Mouse (Mus musculus) embryonic facial prominence, embryonic 14.5 days (tissue): ENCODE data around the gene Grin2d. TPM values are rescaled to one million over a fixed set of nuclear protein-coding genes. Genes with fewer than 3 reads are reported as not detected.

Experiments
- ATAC-seq: fragments of 200-750 bp; cut with Nextera tagmentation; 2 replicates; pipeline ENCODE4 v1.8.0; 2017; ENCODE audit warnings: low read depth, moderate number of reproducible peaks, moderate TSS enrichment
- DNase-seq: peaks from one replicate; pipeline ENCODE4 v3.0.0-alpha.2; 2015; ENCODE audit warnings: low spot score
- H3K27ac ChIP-seq: fragments of 300-500 bp; sonication (generic); replicated peaks from 2 replicates; pipeline ENCODE4 v1.5.1; 2014; ENCODE audit warnings: low read depth, mild to moderate bottlenecking, low read length, moderate library complexity
- H3K27me3 ChIP-seq: fragments of 300-500 bp; sonication (generic); replicated peaks from 2 replicates; pipeline ENCODE4 v1.6.1; 2014; ENCODE audit warnings: low read length; ENCODE audit not compliant: control insufficient read depth, insufficient read depth
- H3K36me3 ChIP-seq: fragments of 300-500 bp; sonication (generic); 2 replicates; pipeline ENCODE4 v1.6.1; 2014; ENCODE audit warnings: low read length, mixed read lengths; ENCODE audit not compliant: control insufficient read depth, insufficient read depth
- H3K4me1 ChIP-seq: fragments of 300-500 bp; sonication (generic); 2 replicates; pipeline ENCODE4 v1.6.1; 2014; ENCODE audit warnings: antibody characterized with exemption, low read length; ENCODE audit not compliant: control insufficient read depth, insufficient read depth
- H3K4me2 ChIP-seq: fragments of 300-500 bp; sonication (generic); 2 replicates; pipeline ENCODE4 v1.6.1; 2014; ENCODE audit warnings: low read depth, mild to moderate bottlenecking, low read length, moderate library complexity, mixed read lengths
- H3K4me3 ChIP-seq: fragments of 300-500 bp; sonication (generic); 2 replicates; pipeline ENCODE4 v1.5.1; 2014; ENCODE audit warnings: low read depth, mild to moderate bottlenecking, low read length
- H3K9ac ChIP-seq: fragments of 300-500 bp; sonication (generic); 2 replicates; pipeline ENCODE4 v1.6.1; 2014; ENCODE audit warnings: low read depth, mild to moderate bottlenecking, low read length, moderate library complexity, mixed read lengths
- H3K9me3 ChIP-seq: fragments of 300-500 bp; sonication (generic); 2 replicates; pipeline ENCODE4 v1.6.1; 2016; ENCODE audit warnings: low read length; ENCODE audit not compliant: control insufficient read depth
- WGBS: fragments of 180-500 bp; shearing (Covaris S2); extraction: QIAGEN DNeasy Blood & Tissue Kit; methylation state at CpG from one replicate; pipeline ENCODE4 v1.1.7; 2014; 5-methylcytosine and 5-hydroxymethylcytosine counted together
- polyA plus RNA-seq: library from polyadenylated mRNA; unstranded; fragments of >200 nt; fragmentation: Nextera tagmentation; extraction: Ambion mirVana; gene quantifications from 2 replicates; pipeline ENCODE4 v1.2.1, GENCODE M21; 2014

Gene Grin2d
- polyA plus RNA-seq, 1 experiment from 2014 or later = 1.0 TPM

- Histone ChIP-seq H3K9me3 (no peaks in the 10 kb centered on the region), H3K4me1 (peaks cover 13% of the 10 kb centered on the region), H3K4me3 (peak within 1 kb of the TSS; percentile 96), H3K27me3 (no peaks in the 10 kb centered on the region), H3K4me2 (peak within 1 kb of the TSS; percentile 70), H3K27ac (peak within 1 kb of the TSS; percentile 100), H3K9ac (peak within 1 kb of the TSS; percentile 100), H3K36me3 (peaks cover 38% of the 10 kb centered on the region)
- peak; percentile 100 for DNase-seq
- WGBS = 0% methylated on average over 28 of the region's 92 CpGs
- ATAC-seq = peak; percentile 98
Observed at GRCm38 (mm10) chr7:45813787-45814779, 64.1 kb downstream of the Grin2d start, which contains the start of gene Cyth2. TSS of gene Cyth2 (minus strand) at chr7:45814581.

GRCm38 (mm10) chr7:45812921-45813320, 65.3 kb downstream of the Grin2d start:
- H3K36me3 ChIP-seq = peaks cover 50% of the 10 kb centered on the region
- H3K4me2 ChIP-seq = peak overlapping the region; percentile 67
- no peaks in the 10 kb centered on the region for H3K9me3 ChIP-seq
- 74% methylated on average over 8 of the region's 8 CpGs for WGBS
- DNase-seq (no peak), ATAC-seq (no peak)
- peaks cover 13% of the 10 kb centered on the region for H3K4me1 ChIP-seq
- no peaks in the 10 kb centered on the region for H3K27me3 ChIP-seq
- peak overlapping the region; percentile 100; the same call in 1 of the 2 replicates for H3K27ac ChIP-seq
- H3K4me3 ChIP-seq = peak overlapping the region; percentile 96
- H3K9ac ChIP-seq = peak overlapping the region; percentile 100

GRCm38 (mm10) chr7:45809276-45810075, 68.7 kb downstream of the Grin2d start:
- H3K4me1 ChIP-seq = peaks cover 7% of the 10 kb centered on the region
- no peak overlapping the region for H3K27ac ChIP-seq
- H3K36me3 ChIP-seq = peaks cover 65% of the 10 kb centered on the region
- H3K9ac ChIP-seq = no peak overlapping the region
- WGBS = 91% methylated on average over 13 of the region's 14 CpGs
- no peaks in the 10 kb centered on the region for H3K27me3 ChIP-seq
- ATAC-seq (no peak), DNase-seq (no peak)
- no peak overlapping the region for H3K4me2 ChIP-seq
- no peak overlapping the region for H3K4me3 ChIP-seq
- H3K9me3 ChIP-seq = no peaks in the 10 kb centered on the region

- peaks cover 7% of the 10 kb centered on the region for H3K4me1 ChIP-seq
- H3K9me3 ChIP-seq = no peaks in the 10 kb centered on the region
- ATAC-seq (no peak), DNase-seq (no peak)
- peaks cover 65% of the 10 kb centered on the region for H3K36me3 ChIP-seq
- WGBS = 56% methylated on average over 9 of the region's 11 CpGs
- no peak overlapping the region for H3K4me3 ChIP-seq
- H3K27ac ChIP-seq = no peak overlapping the region
- H3K4me2 ChIP-seq = no peak overlapping the region
- no peaks in the 10 kb centered on the region for H3K27me3 ChIP-seq
- H3K9ac ChIP-seq = no peak overlapping the region
Observed at GRCm38 (mm10) chr7:45808471-45808870, 69.7 kb downstream of the Grin2d start.

- Histone ChIP-seq H3K4me2 (no peak overlapping the region), H3K27ac (no peak overlapping the region), H3K36me3 (peaks cover 46% of the 10 kb centered on the region), H3K4me1 (no peaks in the 10 kb centered on the region), H3K27me3 (no peaks in the 10 kb centered on the region), H3K9ac (no peak overlapping the region), H3K4me3 (no peak overlapping the region), H3K9me3 (no peaks in the 10 kb centered on the region)
- no peak for ATAC-seq
- DNase-seq = no peak
- 56% methylated on average over 5 of the region's 5 CpGs for whole genome bisulfite sequencing
Observed at GRCm38 (mm10) chr7:45805941-45806340, 72.2 kb downstream of the Grin2d start.

GRCm38 (mm10) chr7:45802551-45802950, 75.6 kb downstream of the Grin2d start:
- DNase-seq (no peak), ATAC-seq (no peak)
- Histone ChIP-seq H3K27me3 (peaks cover 20% of the 10 kb centered on the region), H3K4me2 (no peak overlapping the region), H3K4me1 (peaks cover 9% of the 10 kb centered on the region; the same call in 1 of the 2 replicates), H3K9me3 (no peaks in the 10 kb centered on the region), H3K36me3 (peaks cover 12% of the 10 kb centered on the region), H3K27ac (no peak overlapping the region), H3K4me3 (no peak overlapping the region), H3K9ac (no peak overlapping the region)
- WGBS = 81% methylated on average over 6 of the region's 6 CpGs

GRCm38 (mm10) chr7:45801348-45801747, 76.8 kb downstream of the Grin2d start:
- DNase-seq (peak; percentile 93), ATAC-seq (peak; percentile 73)
- peak overlapping the region; percentile 43 for H3K4me2 ChIP-seq
- H3K27me3 ChIP-seq = peaks cover 29% of the 10 kb centered on the region
- H3K36me3 ChIP-seq = peaks cover under 1% of the 10 kb centered on the region; the same call in 1 of the 2 replicates
- H3K4me1 ChIP-seq = peaks cover 9% of the 10 kb centered on the region; the same call in 1 of the 2 replicates
- H3K9me3 ChIP-seq = no peaks in the 10 kb centered on the region
- 0 out of 2 replicates have a peak overlapping the region, but pooled peaks have one; percentile 18 for H3K4me3 ChIP-seq
- 4% methylated on average over 12 of the region's 12 CpGs for WGBS
- no peak overlapping the region for H3K9ac ChIP-seq
- H3K27ac ChIP-seq = no peak overlapping the region

GRCm38 (mm10) chr7:45800546-45801204, 77.5 kb downstream of the Grin2d start:
- peak overlapping the region; percentile 43 for H3K4me2 ChIP-seq
- H3K27me3 ChIP-seq = peaks cover 29% of the 10 kb centered on the region
- no peak overlapping the region for H3K27ac ChIP-seq
- H3K4me1 ChIP-seq = peaks cover 9% of the 10 kb centered on the region; the same call in 1 of the 2 replicates
- peak; percentile 28 for ATAC-seq
- H3K4me3 ChIP-seq = peak overlapping the region; percentile 18; the same call in 1 of the 2 replicates
- WGBS = 19% methylated on average over 17 of the region's 25 CpGs
- H3K36me3 ChIP-seq = 0 out of 2 replicates have a peak, but pooled peaks cover under 1% of the 10 kb centered on the region
- peak overlapping the region; percentile 14; the same call in 1 of the 2 replicates for H3K9ac ChIP-seq
- peak; percentile 62 for DNase-seq
- no peaks in the 10 kb centered on the region for H3K9me3 ChIP-seq
